Mouse (Mus musculus) frontal cortex, postnatal 25 days (tissue): ENCODE measurements around the gene Smok3a.
"Not testable (repeated sequence)": the region's sequence is repeated elsewhere in the genome, so short reads cannot be mapped to it uniquely, and the experiment has no call there.

ENCODE experiments used
- DNase-seq, 2 experiments: peaks; one replicate each; pipeline ENCODE4 v3.0.0; 2022; ENCODE audit warnings: low spot score in 2 of 2

Gene Smok3a

GRCm38 (mm10) chr5:138020961-138021479 is at the start of gene Smok3a, which contains the start of gene Smok3b:
Gene Smok3a (plus strand): TSS chr5:138021261.
Gene Smok3b (plus strand): TSS chr5:138021429.
- not testable (repeated sequence) for DNase-seq

GRCm38 (mm10) chr5:137973161-137973560 is 47.9 kb upstream of the Smok3a start:
- DNase-seq, result no peak

- DNase-seq, result peak in 1 of 2 experiments; percentile 4
Observed at GRCm38 (mm10) chr5:137973738-137974137, 47.3 kb upstream of the Smok3a start.

GRCm38 (mm10) chr5:137974724-137975123 is 46.3 kb upstream of the Smok3a start:
- DNase-seq, result no peak

GRCm38 (mm10) chr5:137975434-137975833 is 45.6 kb upstream of the Smok3a start:
- no peak for DNase-seq

- no peak for DNase-seq
Observed at GRCm38 (mm10) chr5:137977291-137977690, 43.8 kb upstream of the Smok3a start.

GRCm38 (mm10) chr5:137979081-137979480 is 42.0 kb upstream of the Smok3a start:
- no peak for DNase-seq

- DNase-seq, result no peak
Observed at GRCm38 (mm10) chr5:137981300-137981699, 39.8 kb upstream of the Smok3a start, which contains the start of gene Azgp1. Gene Azgp1 (plus strand): TSS chr5:137981520.

GRCm38 (mm10) chr5:137986351-137986750 is 34.7 kb upstream of the Smok3a start:
- no peak for DNase-seq

- no peak for DNase-seq
Observed at GRCm38 (mm10) chr5:138009437-138009836, 11.6 kb upstream of the Smok3a start.

GRCm38 (mm10) chr5:138012382-138012781 is 8.7 kb upstream of the Smok3a start:
- no peak for DNase-seq

GRCm38 (mm10) chr5:138016530-138016929 is 4.5 kb upstream of the Smok3a start:
- DNase-seq, result no peak

- DNase-seq, result no peak
Observed at GRCm38 (mm10) chr5:138016997-138017396, 4.1 kb upstream of the Smok3a start.

- not testable (repeated sequence) for DNase-seq
Observed at GRCm38 (mm10) chr5:138019577-138019976, 1.5 kb upstream of the Smok3a start.

- not testable (repeated sequence) for DNase-seq
Observed at GRCm38 (mm10) chr5:138052894-138053293, 31.8 kb downstream of the Smok3a start, which contains the start of gene Smok3c. Gene Smok3c (plus strand): TSS chr5:138053194.

GRCm38 (mm10) chr5:138073803-138074202 is 52.7 kb downstream of the Smok3a start:
- DNase-seq, result no peak

- no peak for DNase-seq
Observed at GRCm38 (mm10) chr5:138075684-138076083, 54.6 kb downstream of the Smok3a start.

GRCm38 (mm10) chr5:138076148-138076547 is 55.1 kb downstream of the Smok3a start:
- no peak for DNase-seq

GRCm38 (mm10) chr5:138080456-138080855 is 59.4 kb downstream of the Smok3a start:
- no peak for DNase-seq

GRCm38 (mm10) chr5:138081446-138081845 is 60.4 kb downstream of the Smok3a start:
- no peak for DNase-seq

GRCm38 (mm10) chr5:138083318-138083900 is 62.3 kb downstream of the Smok3a start:
- DNase-seq, result no peak

- no peak for DNase-seq
Observed at GRCm38 (mm10) chr5:138083936-138084335, 62.9 kb downstream of the Smok3a start.
